Comparison of ENCODE assay signal across 8 mouse cellular contexts in genomic region chr10:17727926-17728279, GRCm38 (mm10). TPM values are rescaled to one million over a fixed set of nuclear protein-coding genes. Genes with fewer than 3 reads are reported as not detected.
DNase-seq lines count a peak whose midpoint lies in the region; ATAC-seq and TF ChIP-seq lines count a peak whose summit lies in the region.

No protein-coding gene starts in this region.

- peak overlapping the region; percentile 74 for H3K4me2 ChIP-seq in limb, embryonic 12.5 days
- peak overlapping the region; percentile 82 for H3K4me2 ChIP-seq in myocyte (ENCODE audit: low read depth)

- no peak overlapping the region for H3K4me3 ChIP-seq in limb, embryonic 12.5 days (replicated peaks)
- H3K4me3 ChIP-seq in myocyte: no peak overlapping the region

- H3K27ac ChIP-seq in limb, embryonic 12.5 days: peak overlapping the region; percentile 57; the same call in 1 of the 2 replicates

- peak; percentile 80 for DNase-seq in kidney, adult 9 months
- DNase-seq in kidney, postnatal 4 days: no peak
- peak; percentile 25 for DNase-seq in T-cell, adult 2 months (ENCODE audit: low spot score)
- peak; percentile 76 for DNase-seq in gonadal fat pad, adult 2 months (ENCODE audit: low read depth)
- no peak for DNase-seq in right cerebral cortex, postnatal 4 days
- no peak for DNase-seq in left cerebral cortex, postnatal 4 days

- WGBS in limb, embryonic 12.5 days: 4% methylated on average over 5 of the region's 5 CpGs

- peaks cover 31% of the 10 kb centered on the region for H3K79me2 ChIP-seq in myocyte (ENCODE audit: control insufficient read depth, insufficient read depth)

- H3K27me3 ChIP-seq in limb, embryonic 12.5 days: no peaks in the 10 kb centered on the region
- H3K27me3 ChIP-seq in myocyte (ENCODE audit: control insufficient read depth, insufficient read depth, insufficient read length): no peaks in the 10 kb centered on the region

- no peak overlapping the region for H3K9ac ChIP-seq in limb, embryonic 12.5 days (replicated peaks)

- ATAC-seq in limb, embryonic 12.5 days (ENCODE audit: insufficient number of reproducible peaks, insufficient read depth, low FRiP score, low TSS enrichment, low read depth): no peak

- no peak overlapping the region for H3ac ChIP-seq in myocyte (ENCODE audit: control insufficient read depth, insufficient read length)

- no peak for TF ChIP-seq POLR2A in myocyte (IDR thresholded peaks at IDR 0.05; ENCODE audit: insufficient read length, low read depth)

- intact Hi-C loops in left cerebral cortex, postnatal 4 days (cut with DNase I): loop anchor here (10.0 kb wide), 3 partner anchors 303 to 1903 kb away; no protein-coding TSS in a partner anchor

- no peaks in the 10 kb centered on the region for H3K9me3 ChIP-seq in limb, embryonic 12.5 days

- 0 out of 2 replicates have a peak, but pooled peaks cover 3% of the 10 kb centered on the region for H3K36me3 ChIP-seq in limb, embryonic 12.5 days
- peaks cover 7% of the 10 kb centered on the region for H3K36me3 ChIP-seq in myocyte (ENCODE audit: control insufficient read depth, insufficient read depth)

- H3K4me1 ChIP-seq in limb, embryonic 12.5 days (replicated peaks): peaks cover 34% of the 10 kb centered on the region

TF ChIP-seq in myocyte, 11 proteins besides CTCF, POLR2A, EP300 and RAD21:
- TF ChIP-seq CEBPB (IDR thresholded peaks at IDR 0.05; ENCODE audit: insufficient read depth, poor library complexity, severe bottlenecking): no peak
- TF ChIP-seq E2F4 (IDR thresholded peaks at IDR 0.05; ENCODE audit: insufficient read depth): no peak
- TF ChIP-seq MAX (IDR thresholded peaks at IDR 0.05; ENCODE audit: low read depth): no peak
- TF ChIP-seq MYOG (IDR thresholded peaks at IDR 0.05; ENCODE audit: control insufficient read depth in 1 of 3, insufficient read depth in 1 of 3, insufficient read length in 2 of 3, low read depth in 2 of 3): no peak
- no peak for TF ChIP-seq POLR2AphosphoS2 (IDR thresholded peaks at IDR 0.05; ENCODE audit: insufficient read length, low read depth)
- TF ChIP-seq TCF3 (IDR thresholded peaks at IDR 0.05; ENCODE audit: insufficient read length, low read depth): no peak
- TF ChIP-seq USF1 (IDR thresholded peaks at IDR 0.05; ENCODE audit: low read depth): no peak
- no peak for TF ChIP-seq SRF (IDR thresholded peaks at IDR 0.05; ENCODE audit: control insufficient read depth, insufficient read length, low read depth)
- TF ChIP-seq TCF12 (IDR thresholded peaks at IDR 0.05; ENCODE audit: insufficient read depth, poor library complexity, severe bottlenecking): no peak

RNA-seq across cellular contexts. Expression of gene Cited2, which starts 4.9 kb away (rescaled TPM):
- 14.7 and 29.5 TPM in 2 replicates for polyA plus RNA-seq in gonadal fat pad, adult 2 months (2012; rRNA removed)
- polyA plus RNA-seq in limb, embryonic 12.5 days (2016; fragmentation: Nextera tagmentation; extraction: Ambion mirVana): 51.9 and 56.7 TPM in 2 replicates
- polyA plus RNA-seq in myocyte (2012; fragmentation: generic; extraction: Trizol): 70.4 TPM
- total RNA-seq in left cerebral cortex, postnatal 4 days (2021): 10 to 100 TPM; 41.9 to 48.3 TPM

Comparison
In these comparisons a context has a peak if more than half of its experiments do, and no peak if none do; other contexts are left out.
1. DNase-seq: peak in kidney, adult 9 months (single experiment), T-cell, adult 2 months (single experiment) and gonadal fat pad, adult 2 months (single experiment); none in kidney, postnatal 4 days (0 of 2), right cerebral cortex, postnatal 4 days (single experiment) and left cerebral cortex, postnatal 4 days (single experiment).